Mouse (Mus musculus) bone marrow, adult 2 months (tissue): ENCODE measurements around the gene Hadha. TPM values are rescaled to one million over a fixed set of nuclear protein-coding genes. Genes with fewer than 3 reads are reported as not detected.

Experiments
- H3K27ac ChIP-seq: fragments of 200-500 bp; 2 replicates; pipeline ENCODE4 v1.5.1; 2012; ENCODE audit warnings: low read depth, mild to moderate bottlenecking, control low read depth, inconsistent platforms, low read length; ENCODE audit not compliant: control insufficient read depth, poor library complexity, insufficient read depth
- H3K4me1 ChIP-seq: fragments of 200-500 bp; 2 replicates; pipeline ENCODE4 v1.6.1; 2011; ENCODE audit warnings: low read length; ENCODE audit not compliant: control insufficient read depth, insufficient read depth
- H3K4me3 ChIP-seq: fragments of 200-500 bp; replicated peaks from 2 replicates; pipeline ENCODE3; 2011; ENCODE audit warnings: mild to moderate bottlenecking, low read depth, low read length, control low read depth; ENCODE audit not compliant: control insufficient read depth
- CTCF ChIP-seq: fragments of 200-500 bp; IDR thresholded peaks from 2 replicates; pipeline ENCODE4 v1.5.1; 2011; ENCODE audit warnings: low read length, control low read depth; ENCODE audit not compliant: control insufficient read depth, insufficient read depth
- POLR2A ChIP-seq: fragments of 200-500 bp; IDR thresholded peaks from 2 replicates; pipeline ENCODE4 v1.6.1; 2011; ENCODE audit warnings: low read depth, mild to moderate bottlenecking, control low read depth, low read length, borderline replicate concordance; ENCODE audit not compliant: control insufficient read depth
- WGBS: fragments of 180-500 bp; shearing (Covaris S2); methylation state at CpG from one replicate; pipeline ENCODE4 v1.1.7; 2018; 5-methylcytosine and 5-hydroxymethylcytosine counted together
- polyA plus RNA-seq: library from polyadenylated mRNA; stranded (reverse); fragments of >200 nt; gene quantifications from 2 replicates; pipeline ENCODE4 v1.2.4, GENCODE M21; 2011; ENCODE audit warnings: low replicate concordance; ENCODE audit not compliant: missing spikeins, insufficient read depth, insufficient read length

Gene Hadha
- polyA plus RNA-seq, 1 experiment: 51.3 TPM

DNA sequence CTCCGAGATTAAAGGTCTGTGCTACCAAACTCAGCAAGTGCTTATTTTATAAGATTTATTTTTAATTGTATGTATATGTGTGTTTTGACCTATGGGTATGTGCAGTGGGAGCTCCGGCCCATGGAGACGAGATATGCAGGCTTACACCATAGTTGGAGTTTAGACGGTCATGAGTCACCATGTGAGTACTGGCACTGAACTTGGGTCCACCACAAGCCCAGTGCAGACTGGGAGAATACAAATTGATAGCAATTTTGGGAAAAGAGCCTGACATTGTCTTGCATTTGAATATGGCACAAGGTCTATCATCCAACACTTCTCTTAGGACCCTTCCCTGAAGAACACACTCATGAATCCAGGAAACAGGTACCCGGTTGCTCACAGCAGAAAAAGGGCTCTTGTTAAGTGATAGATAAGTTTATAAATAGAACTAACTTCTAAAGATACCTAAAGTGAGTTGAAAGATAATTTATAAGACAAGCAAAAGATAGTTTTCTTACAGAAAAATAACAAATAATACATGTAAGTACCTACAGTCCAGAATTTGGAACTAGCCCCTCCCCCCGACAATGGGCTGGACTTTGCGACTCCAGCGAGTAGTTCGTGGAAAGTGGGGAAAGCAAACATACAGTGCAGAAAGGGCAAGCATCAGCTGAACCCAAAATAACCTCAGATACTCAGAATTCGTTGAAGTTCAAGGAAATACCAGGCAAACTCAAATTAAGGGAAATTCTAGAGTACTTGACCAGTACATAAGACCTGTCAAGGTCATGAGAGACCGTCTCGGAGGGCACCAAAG lies 32.9 kb upstream of the Hadha start:
- Histone ChIP-seq H3K27ac (no peak overlapping the region), H3K4me1 (no peaks in the 10 kb centered on the region), H3K4me3 (no peak overlapping the region)
- TF ChIP-seq CTCF: no peak
- no peak for TF ChIP-seq POLR2A
- WGBS: 91% methylated on average over 12 of the region's 12 CpGs

DNA sequence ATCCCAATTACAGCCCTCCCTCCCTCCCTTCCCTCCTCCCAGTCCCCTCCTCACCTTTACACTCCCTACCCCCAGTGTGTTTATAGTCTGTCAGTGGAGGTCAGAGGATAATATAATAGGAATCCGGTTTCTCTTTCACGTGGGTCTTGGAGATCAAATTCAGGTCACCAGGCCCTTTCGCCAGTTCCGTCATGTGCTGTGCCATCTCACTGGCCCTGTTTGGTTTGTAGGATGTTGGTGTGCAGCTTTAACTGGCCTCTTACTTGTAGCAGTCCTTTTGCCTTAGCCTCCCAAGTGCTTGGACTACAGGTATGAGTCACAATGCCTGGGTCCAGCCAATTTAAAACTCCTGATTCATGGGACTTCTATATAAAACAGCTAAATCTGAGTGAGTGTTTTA lies 20.8 kb upstream of the Hadha start:
- WGBS: 90% methylated on average over 4 of the region's 4 CpGs
- Histone ChIP-seq H3K4me1 (no peaks in the 10 kb centered on the region), H3K4me3 (no peak overlapping the region), H3K27ac (no peak overlapping the region)
- no peak for TF ChIP-seq POLR2A
- TF ChIP-seq CTCF: no peak

DNA sequence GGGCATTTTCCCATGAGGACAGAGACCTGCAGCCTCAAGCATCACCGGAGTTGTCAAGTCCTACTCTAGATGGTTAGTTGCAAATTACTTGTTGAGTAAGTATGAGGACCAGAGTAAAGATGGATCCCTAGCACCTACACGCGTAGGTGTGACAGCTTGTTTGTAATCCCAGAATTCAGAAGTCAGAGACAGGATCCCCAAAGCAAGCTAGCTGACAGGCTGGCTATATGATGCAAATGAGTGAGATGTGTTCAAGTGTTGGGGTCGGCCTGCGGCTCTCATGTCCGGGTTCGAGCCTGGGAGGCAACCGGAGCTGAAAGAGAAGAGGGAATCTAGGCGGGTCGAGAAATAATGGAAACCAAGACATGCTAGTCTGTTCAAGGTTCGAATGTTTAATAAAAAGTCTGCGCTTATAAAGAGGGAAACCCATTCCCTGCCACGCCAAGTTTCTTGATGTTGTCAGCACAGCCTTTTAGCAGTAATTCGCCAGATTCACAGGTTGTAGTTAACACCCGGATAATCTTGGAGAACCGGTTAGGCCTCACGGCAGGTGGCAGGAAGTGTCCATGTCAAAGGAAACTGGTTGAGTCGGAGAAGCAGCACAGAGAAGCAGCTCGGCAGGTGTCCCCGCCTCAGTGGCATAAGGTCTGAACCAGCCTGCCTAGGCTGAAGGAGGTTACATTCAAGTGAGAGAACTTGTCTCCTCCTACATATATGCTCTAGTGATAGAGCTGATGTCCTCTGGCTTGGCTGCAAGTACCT lies 18.1 kb upstream of the Hadha start:
- 88% methylated on average over 20 of the region's 20 CpGs for WGBS
- Histone ChIP-seq H3K27ac (no peak overlapping the region), H3K4me1 (no peaks in the 10 kb centered on the region), H3K4me3 (no peak overlapping the region)
- TF ChIP-seq POLR2A: no peak
- no peak for TF ChIP-seq CTCF

DNA sequence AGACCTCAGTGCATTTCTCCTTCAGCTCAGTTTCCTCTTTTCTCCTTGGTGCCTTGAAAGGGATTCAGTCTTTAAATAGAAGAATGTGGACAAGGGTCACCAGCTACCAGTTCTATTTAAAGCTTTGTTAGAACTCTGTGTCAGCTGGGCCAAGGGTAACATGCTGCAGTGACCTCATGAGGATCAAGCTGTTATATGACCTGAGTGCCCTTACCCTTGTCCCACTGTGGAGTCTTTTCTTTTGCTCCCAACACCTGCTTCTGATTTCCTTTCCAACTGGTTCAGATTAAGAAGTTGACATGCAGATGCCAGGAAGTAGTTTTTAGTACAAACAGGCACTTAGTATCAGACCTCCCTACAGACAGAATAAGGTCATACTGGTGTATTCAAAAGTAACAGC lies 17.2 kb upstream of the Hadha start:
- H3K4me1 ChIP-seq: no peaks in the 10 kb centered on the region
- H3K4me3 ChIP-seq: no peak overlapping the region
- no peak overlapping the region for H3K27ac ChIP-seq
- no peak for TF ChIP-seq CTCF
- TF ChIP-seq POLR2A: no peak

DNA sequence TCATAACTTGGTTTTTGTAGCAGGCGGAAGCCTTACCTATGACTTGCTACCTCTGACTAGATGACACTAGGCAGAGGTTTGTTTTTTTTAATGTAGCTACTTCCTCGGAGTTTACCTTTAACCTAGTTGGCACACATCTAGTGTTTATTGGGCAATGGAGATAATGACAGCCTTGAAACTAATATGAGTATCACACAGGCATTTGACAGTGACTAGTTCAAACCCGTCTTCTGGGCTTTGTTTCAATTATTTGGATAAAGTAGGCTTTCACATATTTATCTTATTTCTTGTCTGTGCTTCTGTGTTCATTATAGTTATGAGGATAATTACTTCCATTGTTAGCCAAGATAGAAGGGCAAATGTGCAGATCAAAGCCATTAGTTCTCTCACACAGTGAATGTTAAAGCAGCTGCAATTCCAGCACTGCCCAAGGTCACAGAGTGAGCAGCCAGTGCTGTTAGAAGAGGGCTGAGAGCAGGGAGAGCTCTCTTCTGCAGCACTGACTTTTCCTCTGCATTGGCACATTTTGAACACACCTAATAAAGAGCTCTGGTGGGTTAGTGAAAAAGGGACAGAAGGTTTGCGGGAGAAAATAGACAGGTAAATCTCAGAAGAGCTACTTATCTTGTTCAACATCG lies 15.5 kb upstream of the Hadha start:
- WGBS: 81% methylated on average over 5 of the region's 5 CpGs
- Histone ChIP-seq H3K27ac (no peak overlapping the region), H3K4me3 (no peak overlapping the region), H3K4me1 (no peaks in the 10 kb centered on the region)
- TF ChIP-seq POLR2A (no peak), CTCF (no peak)

DNA sequence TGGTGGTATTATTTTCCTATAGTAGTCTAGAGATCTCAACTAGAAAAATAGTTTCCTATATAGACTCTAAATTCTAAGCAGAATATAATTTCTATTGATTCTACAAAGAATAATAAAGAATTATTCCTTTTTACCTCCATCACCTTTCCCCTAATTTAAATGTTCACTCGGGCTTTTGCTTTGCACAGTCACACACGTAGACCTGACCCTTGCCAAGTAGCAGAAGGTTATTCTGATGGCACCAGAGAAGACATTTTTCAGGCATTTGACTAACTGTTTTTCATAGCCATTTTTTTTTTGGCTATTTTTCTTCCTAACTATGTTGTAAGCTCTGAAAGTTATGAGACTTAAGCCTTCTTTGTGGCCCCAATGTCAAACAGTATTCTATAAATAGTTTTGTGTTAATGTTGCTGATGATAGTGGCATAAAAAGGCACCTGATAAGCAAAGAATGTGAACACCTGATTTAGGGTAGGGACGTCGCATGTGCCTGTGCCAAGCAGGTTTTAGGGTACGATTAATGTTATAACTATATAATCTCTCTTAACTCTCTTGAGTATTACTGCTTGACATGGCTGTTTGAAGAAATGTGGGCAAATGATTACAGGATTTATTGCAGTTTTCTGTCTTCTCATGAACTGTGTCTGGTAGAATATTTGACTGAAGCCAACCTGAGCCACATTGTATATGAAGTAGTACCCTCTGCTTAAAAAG lies 10.4 kb upstream of the Hadha start:
- no peaks in the 10 kb centered on the region for H3K4me1 ChIP-seq
- no peak overlapping the region for H3K27ac ChIP-seq
- 73% methylated on average over 5 of the region's 5 CpGs for WGBS
- H3K4me3 ChIP-seq: no peak overlapping the region
- TF ChIP-seq CTCF: no peak
- TF ChIP-seq POLR2A: no peak

DNA sequence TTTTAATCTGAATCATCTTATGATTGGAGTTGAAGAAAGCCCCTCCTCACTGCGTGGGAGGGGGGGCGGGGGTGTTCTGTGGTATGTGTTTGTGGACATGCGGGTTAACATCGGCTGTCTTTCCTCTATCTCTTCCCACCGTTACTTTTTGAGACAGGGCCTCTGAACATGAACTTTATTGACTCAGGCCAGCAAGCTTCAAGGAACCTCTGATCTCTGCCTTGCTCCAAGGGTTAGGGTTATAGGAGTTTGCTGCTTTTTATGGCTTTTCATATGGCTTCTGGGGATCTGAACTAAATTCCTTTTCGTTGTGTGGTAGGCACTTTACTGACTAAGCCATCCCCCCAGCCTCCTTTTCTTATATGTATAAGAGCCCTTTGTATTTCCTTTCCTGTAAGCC lies 7.4 kb upstream of the Hadha start:
- no peaks in the 10 kb centered on the region for H3K4me1 ChIP-seq
- WGBS: 79% methylated on average over 6 of the region's 6 CpGs
- TF ChIP-seq CTCF (no peak), POLR2A (no peak)
- no peak overlapping the region for H3K4me3 ChIP-seq
- no peak overlapping the region for H3K27ac ChIP-seq

DNA sequence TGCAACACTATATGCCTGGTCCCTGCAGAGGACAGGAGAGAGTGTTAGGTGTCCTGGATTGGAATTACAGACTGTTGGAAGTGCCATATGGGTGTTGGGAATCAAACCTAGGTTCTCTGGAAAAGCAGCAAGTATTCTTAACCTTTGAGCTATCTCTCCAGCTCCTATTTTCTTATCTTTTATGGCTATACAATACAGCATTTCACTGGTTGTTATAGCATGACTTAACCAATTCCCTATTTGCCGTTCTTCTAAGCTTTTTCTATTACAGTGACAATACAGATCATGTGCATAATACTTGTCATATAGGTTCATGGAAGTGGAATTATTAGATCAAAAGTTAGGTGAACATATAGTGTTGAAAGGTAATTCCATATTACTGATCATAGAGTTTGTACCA lies 6.9 kb upstream of the Hadha start:
- no peaks in the 10 kb centered on the region for H3K4me1 ChIP-seq
- WGBS: 84% methylated on average over 1 of the region's 1 CpGs
- H3K27ac ChIP-seq: no peak overlapping the region
- no peak overlapping the region for H3K4me3 ChIP-seq
- no peak for TF ChIP-seq POLR2A
- no peak for TF ChIP-seq CTCF

DNA sequence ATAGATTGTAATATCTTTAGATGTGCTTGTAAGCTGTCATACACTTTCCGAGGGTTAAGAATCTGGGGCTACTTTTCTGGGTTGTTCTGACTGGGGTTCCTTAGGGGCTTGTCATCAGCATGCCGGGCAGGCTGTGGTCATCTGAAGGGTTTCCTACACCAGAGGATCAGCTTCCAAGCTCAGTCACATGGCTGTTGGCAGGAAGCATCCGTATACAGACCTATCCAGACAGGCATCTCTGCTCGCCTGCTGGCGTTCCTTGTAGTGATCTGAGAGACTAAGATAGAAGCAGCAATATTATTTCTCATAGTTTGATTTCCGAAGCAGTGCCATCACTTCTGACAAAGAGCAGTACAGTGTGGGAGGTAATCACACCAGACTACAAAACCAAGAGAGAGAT lies 4.6 kb upstream of the Hadha start:
- H3K4me1 ChIP-seq: no peaks in the 10 kb centered on the region
- 84% methylated on average over 6 of the region's 6 CpGs for WGBS
- H3K27ac ChIP-seq: no peak overlapping the region
- no peak overlapping the region for H3K4me3 ChIP-seq
- TF ChIP-seq CTCF (no peak), POLR2A (no peak)
